Mouse (Mus musculus): Measurements from ENCODE around the gene Rab5a.

Rab5a gene

DNA sequence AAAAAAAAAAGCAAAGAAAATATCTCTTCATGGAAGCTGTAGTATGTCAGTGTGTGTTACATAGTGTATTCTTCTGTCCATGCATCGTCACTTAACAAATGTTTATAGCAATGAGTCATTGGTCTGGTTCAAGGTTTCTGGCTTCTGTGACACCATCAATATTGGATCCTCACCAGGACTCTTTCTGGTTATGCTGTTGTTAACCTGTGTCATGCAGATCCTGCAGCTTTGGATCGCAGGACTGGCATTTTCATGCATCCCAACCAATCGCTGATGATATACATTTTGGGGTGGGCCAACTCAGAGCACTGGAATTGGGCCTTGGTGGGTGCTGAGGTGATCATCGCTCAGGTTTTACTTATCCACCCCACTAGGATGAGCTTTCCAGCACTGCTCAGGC is 63.5 kb downstream of the Rab5a start:
- no peak for DNase-seq (ENCODE audit: low read depth in 2 of 2, low spot score in 2 of 2)

DNA sequence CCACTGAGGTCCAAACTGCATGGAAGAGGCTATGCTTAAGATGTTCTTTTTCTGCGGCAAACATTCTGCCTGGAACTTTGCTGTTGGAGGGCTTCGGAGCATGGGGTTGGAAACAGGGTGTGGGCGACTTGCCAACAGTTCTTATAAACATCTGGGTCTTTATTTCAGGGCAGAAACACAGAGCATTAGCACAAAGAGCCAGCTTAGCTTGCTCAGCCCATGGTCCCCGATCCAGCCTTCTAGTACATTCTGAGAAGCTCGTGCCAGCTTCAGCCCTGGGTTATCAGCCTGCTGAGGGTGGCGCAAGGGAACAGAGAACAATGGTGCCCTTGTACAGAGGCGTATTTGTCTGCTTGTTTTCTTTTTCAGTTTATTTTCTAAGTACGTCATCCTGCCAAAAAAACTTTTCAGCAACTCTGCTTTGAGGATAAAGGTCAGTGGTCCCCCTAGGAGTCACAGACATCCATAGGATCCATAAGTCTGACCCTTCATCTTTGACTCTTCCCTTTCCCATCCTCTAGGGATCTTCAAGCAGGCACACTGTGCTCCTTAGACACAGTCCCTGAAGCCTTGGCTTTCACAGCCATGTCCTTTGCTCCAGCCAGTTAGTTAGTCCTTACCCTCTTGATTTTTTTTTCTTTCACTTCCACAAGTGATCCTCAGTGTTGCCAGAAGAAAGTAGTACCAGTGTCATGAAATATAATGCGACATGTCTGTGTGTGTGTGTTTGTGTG is 64.7 kb downstream of the Rab5a start:
- no peak for DNase-seq (ENCODE audit: low read depth in 2 of 2, low spot score in 2 of 2)

DNA sequence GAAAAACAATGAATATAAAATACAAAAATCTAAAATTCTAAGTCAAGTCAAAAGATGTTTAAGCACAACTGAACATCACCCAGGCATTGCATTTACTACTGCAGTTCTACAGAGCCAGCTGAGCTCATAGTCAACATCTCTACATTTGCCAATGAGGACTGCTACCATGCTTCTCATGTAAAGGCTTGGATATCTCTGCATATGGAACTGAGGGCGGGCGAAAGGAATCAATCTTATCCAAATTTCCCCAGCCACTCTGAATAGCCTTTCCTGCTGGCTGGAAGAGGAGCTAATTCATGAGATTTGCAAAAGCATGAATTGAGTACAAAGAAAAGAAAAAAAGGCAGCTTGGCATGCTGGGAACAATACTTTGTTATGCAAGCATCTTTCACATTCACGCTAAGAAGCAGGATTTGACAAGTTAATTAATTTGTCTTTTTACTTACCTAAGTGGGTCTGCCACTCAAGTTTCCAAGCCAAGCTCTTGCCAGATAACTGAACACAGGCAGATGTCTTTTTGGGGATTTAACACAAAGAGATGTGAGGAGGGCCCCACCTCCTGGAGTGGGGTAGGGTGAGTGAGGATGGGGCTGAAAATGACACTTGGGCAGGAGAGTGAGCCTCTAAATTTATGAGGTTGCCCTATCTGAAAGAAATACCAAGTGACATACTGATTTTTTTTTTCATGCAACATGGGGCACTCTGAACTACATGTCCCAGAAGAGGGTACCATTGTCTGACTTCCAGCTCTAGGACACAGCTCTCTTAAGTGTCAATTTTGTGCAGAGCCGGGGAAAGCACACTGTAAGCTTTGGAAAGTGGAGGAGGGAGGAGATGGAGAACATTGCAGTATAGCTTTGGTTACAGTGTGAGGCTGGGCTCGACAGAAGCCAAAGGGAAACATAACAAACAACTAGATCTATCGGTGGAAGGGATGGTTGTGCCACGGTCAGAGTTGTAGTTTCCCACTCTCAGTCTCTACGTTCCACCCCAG is 72.6 kb downstream of the Rab5a start:
- DNase-seq (ENCODE audit: low read depth in 2 of 2, low spot score in 2 of 2) = no peak

DNA sequence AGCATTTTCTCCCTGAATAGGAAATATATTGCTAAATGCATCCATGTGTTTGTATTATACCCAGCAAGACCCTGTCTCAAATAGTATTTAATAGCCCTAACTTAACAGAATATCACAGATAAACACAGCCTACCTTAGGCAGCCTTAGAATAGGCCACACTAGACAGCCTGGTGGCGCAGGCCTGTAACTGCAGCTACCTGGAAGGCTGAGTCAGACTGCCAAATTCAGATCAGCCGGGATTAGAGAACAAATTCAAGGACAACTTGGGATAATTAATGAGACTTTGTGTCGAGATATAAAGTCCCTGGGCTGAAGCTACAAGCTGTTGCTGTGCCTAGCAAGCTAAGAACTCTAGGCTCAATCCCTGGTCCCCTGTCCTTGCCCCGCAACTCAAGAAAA is 75.1 kb downstream of the Rab5a start:
- no peak for DNase-seq (ENCODE audit: low read depth in 2 of 2, low spot score in 2 of 2)

DNA sequence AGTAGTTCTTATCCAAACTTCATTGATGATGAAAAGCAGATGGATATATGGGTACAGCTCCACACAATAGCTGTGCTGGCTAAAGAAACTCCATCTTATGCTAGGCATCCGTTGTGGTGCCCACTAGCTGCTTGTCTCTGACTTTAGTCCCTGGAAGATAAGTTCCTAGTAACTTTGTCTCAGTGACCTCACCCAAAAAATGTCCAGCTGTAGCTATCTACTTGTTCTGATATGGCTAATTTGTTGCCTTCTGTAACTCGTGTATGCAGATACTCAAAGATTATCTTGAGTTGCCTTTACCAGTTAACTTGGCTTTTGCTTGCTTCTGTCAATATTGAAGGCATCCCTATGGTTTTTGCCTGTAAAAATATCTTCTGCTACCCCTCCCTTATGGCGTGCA is 75.8 kb downstream of the Rab5a start:
- DNase-seq (ENCODE audit: low read depth in 2 of 2, low spot score in 2 of 2) = no peak

All from CD8-positive naive resting alpha-beta T cell, adult 2 months (primary cell).